Mouse (Mus musculus) MEL (cell line): ENCODE results near the gene Hs6st3.

ENCODE experiments used
- CHD1 ChIP-seq: IDR thresholded peaks from 2 replicates; pipeline ENCODE4 v1.6.1; 2012; ENCODE audit warnings: low read depth, mild to moderate bottlenecking, inconsistent platforms, low read length, improper control_type of control experiment
- CTCF ChIP-seq, 3 experiments: IDR thresholded peaks in 2 of 3; conservative IDR thresholded peaks in 1 of 3; 2 replicates each; pipeline ENCODE4 v1.5.1; 2011 to 2012; ENCODE audit warnings: low read length in 3 of 3, low read depth in 2 of 3, mild to moderate bottlenecking in 2 of 3, improper control_type of control experiment in 1 of 3, inconsistent platforms in 1 of 3, mixed read lengths in 1 of 3, moderate library complexity in 1 of 3; ENCODE audit not compliant: control insufficient read depth in 1 of 3, insufficient read depth in 1 of 3, poor library complexity in 1 of 3, severe bottlenecking in 1 of 3
- EP300 ChIP-seq, 2 experiments: IDR thresholded peaks; 2 replicates each; pipeline ENCODE4 v1.6.1; 2011; ENCODE audit warnings: improper control_type of control experiment in 2 of 2, low read length in 2 of 2, low read depth in 1 of 2, mild to moderate bottlenecking in 1 of 2
- JUND ChIP-seq: IDR thresholded peaks from 2 replicates; pipeline ENCODE4 v1.6.1; 2011; ENCODE audit warnings: low read depth, mild to moderate bottlenecking, improper control_type of control experiment, low read length
- MAFK ChIP-seq: IDR thresholded peaks from 2 replicates; pipeline ENCODE4 v1.6.1; 2011; ENCODE audit warnings: low read depth, mild to moderate bottlenecking, low read length, improper control_type of control experiment, borderline replicate concordance
- POLR2A ChIP-seq, 2 experiments: IDR thresholded peaks; 2 replicates each; pipeline ENCODE4 v1.6.1; 2011 to 2012; ENCODE audit warnings: low read length in 2 of 2, mild to moderate bottlenecking in 2 of 2, control low read depth in 1 of 2, improper control_type of control experiment in 1 of 2, low read depth in 1 of 2, moderate library complexity in 1 of 2; ENCODE audit not compliant: control insufficient read depth in 1 of 2, insufficient read depth in 1 of 2, poor library complexity in 1 of 2

- TF ChIP-seq MAFK: no peak
- TF ChIP-seq JUND: no peak
- TF ChIP-seq CHD1: no peak
- TF ChIP-seq EP300 (IDR thresholded peaks at IDR 0.05; ENCODE audit: low read depth in 1 of 2, low read length in 2 of 2): no peak
- TF ChIP-seq CTCF (IDR thresholded peaks at IDR 0.05 in 2 of 3, conservative IDR thresholded peaks at IDR 0.05 in 1 of 3; ENCODE audit: control insufficient read depth in 1 of 3, insufficient read depth in 1 of 3, low read depth in 2 of 3, low read length in 3 of 3, poor library complexity in 1 of 3, severe bottlenecking in 1 of 3): no peak
- TF ChIP-seq POLR2A (IDR thresholded peaks at IDR 0.05; ENCODE audit: control insufficient read depth in 1 of 2, insufficient read depth in 1 of 2, low read depth in 1 of 2, low read length in 2 of 2, poor library complexity in 1 of 2): no peak
Observed at GRCm38 (mm10) chr14:119667421-119667820, 529.3 kb downstream of the Hs6st3 start.
